Mouse (Mus musculus): ENCODE results near the gene Lmna.

DNA sequence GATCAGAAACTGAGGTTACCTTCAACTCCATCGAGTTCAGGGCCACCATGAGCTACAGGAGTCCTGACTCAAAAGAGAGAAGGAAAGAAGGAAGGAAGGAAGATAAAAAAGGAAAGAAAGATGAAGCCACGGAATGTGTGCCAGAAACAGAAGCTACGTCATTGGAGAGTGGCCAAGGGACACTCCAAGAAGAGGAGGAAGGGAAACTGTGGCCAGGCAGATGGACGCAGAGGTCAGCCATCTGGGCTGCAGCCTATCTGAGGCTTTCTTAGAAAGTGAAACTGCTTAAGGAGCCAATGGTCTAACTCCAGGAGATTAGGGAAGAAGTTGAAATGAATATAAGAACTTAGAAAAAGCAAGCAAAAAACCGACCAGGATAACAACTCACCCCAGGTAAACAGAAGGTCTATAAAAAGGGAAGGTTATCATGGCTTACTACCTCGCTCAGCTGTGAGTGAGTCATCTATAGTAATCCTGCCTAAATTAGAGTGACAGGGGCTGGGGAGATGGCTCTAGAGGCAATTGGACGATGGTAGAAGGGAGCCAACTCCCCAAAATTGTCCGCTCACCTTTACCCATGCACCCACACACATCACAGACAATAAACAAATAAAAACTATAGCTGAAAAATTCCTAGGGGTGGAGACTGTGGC, 63.2 kb downstream of the Lmna start:
- TF ChIP-seq CTCF (IDR thresholded peaks at IDR 0.05; ENCODE audit: borderline replicate concordance, insufficient read depth, low read depth, low read length), result no peak
- TF ChIP-seq POLR2A (IDR thresholded peaks at IDR 0.05; ENCODE audit: borderline replicate concordance, insufficient read depth, low read length), result no peak
